Mouse (Mus musculus): Measurements from ENCODE around the gene Adora2b. TPM values are rescaled to one million over a fixed set of nuclear protein-coding genes. Genes with fewer than 3 reads are reported as not detected.
"Not testable (repeated sequence)": the region's sequence is repeated elsewhere in the genome, so short reads cannot be mapped to it uniquely, and the experiment has no call there.

Gene Adora2b
- total RNA-seq, 2 experiments from 2014 or later, result 0.64 to 1.7 TPM

GRCm38 (mm10) chr11:62259214-62259613 lies 10.4 kb downstream of the Adora2b start:
- DNase-seq (ENCODE audit: low spot score in 2 of 2), result no peak

GRCm38 (mm10) chr11:62263599-62263998 lies 14.8 kb downstream of the Adora2b start:
- no peak for DNase-seq (ENCODE audit: low spot score in 2 of 2)

GRCm38 (mm10) chr11:62264018-62264417 lies 15.2 kb downstream of the Adora2b start:
- DNase-seq (ENCODE audit: low spot score in 2 of 2), result no peak

DNA sequence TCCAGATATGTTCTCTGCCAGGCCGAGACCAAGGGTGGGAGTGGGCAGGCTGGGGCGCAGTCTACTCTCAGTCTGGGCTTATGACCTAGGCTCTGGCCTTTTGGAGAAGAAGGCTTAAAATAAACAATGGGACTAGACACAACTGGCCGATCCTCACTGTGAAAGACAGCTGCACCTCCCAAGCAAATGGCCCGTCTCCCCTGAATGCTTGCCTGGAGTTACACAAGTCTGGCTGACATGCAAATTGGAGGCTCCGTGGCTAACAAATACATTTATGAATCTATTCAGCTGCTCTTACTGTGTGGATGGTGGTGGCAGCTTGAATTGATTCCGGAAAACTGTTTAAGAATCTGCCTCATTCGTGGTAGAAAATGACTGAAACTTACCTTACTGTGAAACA lies 16.9 kb downstream of the Adora2b start:
- DNase-seq (ENCODE audit: low spot score in 2 of 2), result no peak

DNA sequence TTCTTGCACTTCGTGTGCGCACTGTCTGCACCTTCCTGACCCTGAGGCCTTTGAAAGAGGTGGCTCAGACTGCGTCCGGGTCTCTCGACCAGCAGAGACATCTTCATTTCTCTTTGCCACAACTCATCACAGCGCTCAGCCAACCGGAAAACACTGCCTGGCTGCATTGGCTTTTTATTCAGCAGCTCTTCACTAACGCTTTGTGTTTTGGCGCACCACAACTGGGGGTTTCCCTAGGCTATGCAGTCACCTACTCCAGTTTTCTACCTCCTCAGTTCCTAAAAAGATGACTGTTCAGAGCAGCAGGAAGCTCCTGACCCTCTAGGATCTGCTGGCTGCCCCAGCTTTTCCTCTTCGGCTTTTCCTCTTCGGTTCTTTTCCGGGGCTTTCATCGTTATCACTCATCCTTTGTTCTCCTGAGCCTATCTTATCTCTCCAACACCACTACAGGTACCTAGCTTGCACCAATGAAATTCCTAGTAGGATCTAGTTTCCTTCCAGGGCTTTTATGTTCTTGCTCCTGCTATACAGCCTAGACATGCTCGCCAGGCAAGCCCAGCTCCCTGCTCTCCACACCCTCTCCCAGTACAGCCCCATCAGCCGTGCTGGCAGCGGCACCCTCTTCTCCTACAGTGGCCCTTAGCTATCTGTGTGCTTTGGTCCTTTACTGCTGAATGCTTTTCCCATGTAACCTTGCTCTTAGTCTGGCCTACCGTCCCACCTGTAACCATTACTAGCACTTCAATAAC lies 17.9 kb downstream of the Adora2b start:
- DNase-seq (ENCODE audit: low spot score in 2 of 2), result no peak

DNA sequence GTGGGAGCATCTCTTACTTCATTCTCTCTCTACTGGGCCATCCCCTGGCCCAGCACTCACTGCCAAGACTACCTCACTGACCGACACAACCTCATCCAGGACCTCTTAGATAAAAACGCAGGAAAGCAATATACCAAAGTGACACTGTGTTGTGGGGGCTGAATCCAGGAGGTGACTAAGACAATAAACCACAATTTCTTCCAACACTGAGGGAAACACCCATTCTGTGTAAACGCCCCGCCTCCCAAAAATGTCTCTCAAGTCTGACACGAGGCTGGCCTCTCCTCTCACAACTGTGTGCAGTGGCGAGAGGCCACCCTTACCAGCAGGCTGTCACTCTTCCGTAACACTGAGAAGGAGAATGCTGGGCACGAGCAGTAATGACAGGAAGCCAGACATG lies 19.6 kb downstream of the Adora2b start:
- no peak for DNase-seq (ENCODE audit: low spot score in 2 of 2)

DNA sequence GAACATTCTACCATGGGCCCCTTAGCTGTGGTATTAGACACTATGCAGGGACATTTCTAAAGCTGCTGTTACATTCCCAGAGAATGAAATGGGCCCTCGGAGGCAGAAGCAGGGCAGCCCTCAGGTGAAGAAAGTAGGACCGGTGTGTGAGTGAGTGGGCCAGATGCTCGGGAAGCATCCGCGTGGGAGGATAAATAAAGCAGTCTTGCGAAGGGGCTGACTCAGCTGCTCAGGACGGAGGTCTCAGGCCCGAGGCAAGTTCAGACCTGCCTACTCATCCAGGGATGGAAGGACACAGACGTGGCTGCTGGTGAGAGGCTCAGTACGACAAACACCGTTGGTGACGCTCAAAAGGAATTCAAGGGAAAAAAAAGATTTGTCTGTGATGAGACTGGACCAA lies 20.3 kb downstream of the Adora2b start:
- no peak for DNase-seq (ENCODE audit: low spot score in 2 of 2)

DNA sequence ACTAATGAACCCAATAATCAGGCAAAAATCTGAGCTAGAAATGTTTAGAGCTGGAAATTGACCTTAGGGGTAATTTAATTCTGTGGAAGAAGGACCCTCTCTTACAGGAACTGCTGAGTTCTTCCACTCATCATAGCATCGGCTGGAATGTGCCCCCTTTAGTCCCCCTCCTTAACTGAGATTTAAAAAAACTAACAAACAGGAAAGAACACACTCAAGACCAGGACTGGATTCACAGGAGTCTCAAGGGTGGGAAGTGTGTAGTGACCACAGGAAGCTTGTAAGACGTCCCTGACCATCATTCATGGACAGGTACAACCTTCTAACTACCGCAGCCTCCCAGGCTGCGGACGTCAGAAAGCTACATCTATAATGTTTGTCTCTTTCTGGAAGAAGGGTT lies 22.1 kb downstream of the Adora2b start:
- no peak for DNase-seq (ENCODE audit: low spot score in 2 of 2)

DNA sequence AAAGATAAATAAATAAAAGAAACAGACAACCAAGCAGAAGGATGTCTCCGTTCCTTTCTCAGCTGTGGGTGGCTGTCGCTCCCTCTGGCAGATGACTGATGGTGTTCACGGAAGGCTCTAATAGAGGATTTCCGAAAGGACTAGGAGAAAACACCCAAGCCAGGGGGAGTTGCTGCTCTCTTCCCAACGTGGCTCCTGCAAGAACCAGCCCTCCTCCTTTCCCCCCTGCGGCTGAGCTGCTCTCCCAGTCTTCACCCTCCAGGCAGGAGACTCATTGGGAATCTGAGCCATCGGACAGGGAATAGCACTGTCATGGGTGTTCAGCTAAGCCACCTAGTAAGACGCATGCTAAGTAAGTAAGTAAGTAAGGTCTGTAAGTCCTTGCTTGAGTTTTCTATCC lies 28.3 kb downstream of the Adora2b start:
- DNase-seq (ENCODE audit: low spot score in 2 of 2), result no peak

- DNase-seq (ENCODE audit: low spot score in 2 of 2), result peak; percentile 55 to 60
These were observed 29.2 kb downstream of the Adora2b start for GRCm38 (mm10) chr11:62278027-62278426.

DNA sequence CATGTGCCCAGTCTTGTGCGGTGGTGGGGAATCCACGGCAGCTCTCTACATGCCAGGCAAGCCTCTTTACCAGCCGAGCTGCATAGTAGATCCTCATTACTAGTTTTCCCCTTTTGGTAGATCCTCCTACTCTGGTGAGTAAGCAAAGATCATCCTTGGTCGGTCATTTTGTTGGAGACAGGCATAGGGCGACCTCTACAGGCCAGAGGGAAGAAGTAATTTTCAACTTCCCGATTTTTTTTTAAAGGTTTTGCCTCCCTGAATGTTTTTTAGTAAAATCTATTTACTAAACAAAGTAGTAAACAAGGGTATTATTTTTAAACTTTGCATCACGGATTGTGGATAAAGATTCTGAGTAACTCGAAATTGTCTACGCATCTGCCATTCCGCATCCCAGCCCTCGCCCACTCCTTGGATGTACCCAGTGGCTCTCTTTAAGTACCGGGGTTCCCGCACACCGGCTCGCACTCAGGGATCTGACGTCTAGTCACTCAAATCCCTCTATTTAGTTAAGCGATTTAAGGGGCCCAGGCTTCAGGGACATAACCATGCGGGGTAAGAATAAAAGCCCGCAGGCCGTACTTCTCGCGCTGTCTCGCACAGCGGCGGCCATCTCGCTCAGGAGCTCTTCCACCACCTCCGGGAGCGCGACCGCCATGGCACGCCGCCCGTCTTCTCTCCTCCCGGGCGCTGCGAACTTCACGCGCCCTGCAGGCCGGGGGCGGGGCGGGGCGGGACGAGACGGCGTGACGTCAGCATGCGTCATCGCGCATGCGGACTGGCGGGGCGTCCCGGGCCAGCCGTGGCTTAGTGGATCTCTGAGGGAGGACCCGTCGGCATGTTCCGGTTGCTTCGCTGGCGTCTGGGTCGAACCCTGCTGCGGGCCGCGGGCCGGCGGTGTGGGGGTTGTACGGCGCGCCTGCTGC lies 32.2 kb downstream of the Adora2b start, which contains the start of the genes Zswim7 and Ttc19:
Gene Zswim7 (minus strand): TSS at position 701 of the 926 bp plus-strand sequence.
Gene Ttc19 (plus strand): TSS at position 799 of the 926 bp plus-strand sequence.
- DNase-seq (ENCODE audit: low spot score in 2 of 2), result peak; percentile 93 to 95

DNA sequence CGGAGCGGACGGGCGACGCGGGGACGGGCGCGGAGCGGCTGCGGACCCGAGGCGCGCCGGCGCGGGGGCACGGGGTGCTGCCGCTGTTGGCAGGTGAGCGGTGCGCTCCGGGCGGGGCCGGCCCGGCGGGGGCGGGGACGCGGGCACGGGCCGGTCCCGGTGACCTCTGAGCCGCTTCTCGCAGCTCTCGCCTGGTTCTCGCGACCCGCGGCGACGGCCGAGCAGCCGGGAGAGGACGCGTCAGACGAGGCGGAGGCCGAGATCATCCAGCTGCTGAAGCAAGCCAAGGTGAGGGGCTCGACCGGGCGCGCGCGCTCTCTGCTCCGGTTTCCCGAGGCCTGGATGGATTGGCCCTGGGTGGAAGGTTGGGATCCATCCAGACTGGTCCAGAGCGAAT lies 32.8 kb downstream of the Adora2b start:
- DNase-seq (ENCODE audit: low spot score in 2 of 2), result peak in 1 of 2 experiments; percentile 76

GRCm38 (mm10) chr11:62284020-62284419 lies 35.2 kb downstream of the Adora2b start:
- not testable (repeated sequence) for DNase-seq (ENCODE audit: low spot score in 2 of 2)

DNA sequence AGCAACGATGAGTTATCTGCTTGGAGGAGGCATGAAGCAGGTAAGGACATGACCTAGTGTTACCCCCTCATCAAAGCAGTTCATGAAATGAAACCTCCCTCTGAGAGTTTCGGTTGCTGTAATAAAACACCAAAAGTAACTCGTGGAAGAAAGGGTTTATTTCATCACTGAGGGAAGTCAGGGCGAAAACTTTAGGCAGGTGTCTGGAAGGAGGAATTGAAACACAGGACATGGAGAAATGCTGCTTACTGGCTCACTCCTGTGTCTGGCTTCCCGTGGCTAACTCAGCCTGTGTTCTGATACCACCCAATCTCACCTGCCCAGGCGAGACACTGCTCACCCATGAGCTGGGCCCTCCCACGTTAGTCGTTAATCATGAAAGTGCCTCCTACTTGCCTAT lies 36.2 kb downstream of the Adora2b start:
- no peak for DNase-seq (ENCODE audit: low spot score in 2 of 2)

DNA sequence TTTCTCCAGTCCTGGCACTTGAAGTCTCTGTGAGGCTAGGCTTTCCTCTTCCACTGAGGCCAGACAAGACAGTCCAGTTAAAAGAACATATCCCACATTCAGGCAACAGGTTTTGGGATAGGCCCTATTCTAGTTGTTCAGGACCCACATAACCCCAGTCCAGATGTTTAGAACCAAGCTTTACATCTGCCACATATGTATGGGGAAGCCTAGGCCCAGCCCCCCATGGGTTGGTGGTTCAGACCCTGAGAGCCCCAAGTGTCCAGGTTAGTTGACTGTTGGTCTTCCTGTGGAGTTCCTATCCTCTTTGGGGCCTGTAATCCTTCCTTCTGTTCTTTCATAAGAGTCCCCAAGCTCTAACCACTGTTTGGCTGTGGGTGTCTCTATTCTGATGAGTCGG lies 38.9 kb downstream of the Adora2b start:
- DNase-seq (ENCODE audit: low spot score in 2 of 2), result no peak

- DNase-seq (ENCODE audit: low spot score in 2 of 2), result no peak
These were observed 45.3 kb downstream of the Adora2b start for GRCm38 (mm10) chr11:62294121-62294520.

- no peak for DNase-seq (ENCODE audit: low spot score in 2 of 2)
These were observed 50.1 kb downstream of the Adora2b start for GRCm38 (mm10) chr11:62298883-62299282.

- no peak for DNase-seq (ENCODE audit: low spot score in 2 of 2)
These were observed 57.1 kb downstream of the Adora2b start for GRCm38 (mm10) chr11:62305866-62306265.

GRCm38 (mm10) chr11:62309296-62309695 lies 60.5 kb downstream of the Adora2b start:
- no peak for DNase-seq (ENCODE audit: low spot score in 2 of 2)

DNA sequence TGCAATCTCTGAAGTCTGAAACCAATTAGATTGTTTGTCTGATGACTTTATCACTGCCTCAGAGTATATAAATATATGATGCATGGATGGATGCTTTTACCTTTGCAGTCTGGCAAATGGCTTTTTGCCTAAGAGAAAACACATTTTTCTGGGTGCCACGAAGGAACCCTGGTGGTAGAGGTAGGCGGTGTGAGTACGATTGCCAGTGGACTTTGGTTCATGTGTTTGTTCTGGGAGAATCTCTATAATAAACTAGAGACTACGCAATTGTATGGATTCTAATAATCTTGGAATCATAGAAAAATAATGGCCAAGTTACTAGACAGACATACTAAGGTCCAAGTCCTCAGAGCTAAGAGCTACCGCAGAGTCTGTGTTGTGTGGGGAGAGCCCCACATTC lies 66.2 kb downstream of the Adora2b start:
- no peak for DNase-seq (ENCODE audit: low spot score in 2 of 2)
